Mouse (Mus musculus) liver, embryonic 14.5 days (tissue): ENCODE measurements at regions not wholly inside any gene's neighbourhood (a gene's known extent, or its start where the extent isn't known, plus 50 kb on each side); places are given as distances from the start of the nearest gene placed in this dataset.

Experiments
- ATAC-seq: fragments of 200-750 bp; cut with Nextera tagmentation; 2 replicates; pipeline ENCODE4 v1.8.0; 2017; ENCODE audit warnings: moderate number of reproducible peaks, mild to moderate bottlenecking, moderate library complexity; ENCODE audit not compliant: insufficient read depth
- DNase-seq, 3 experiments: peaks; one replicate each; pipeline ENCODE4 v3.0.0-alpha.2; 2012 to 2013; ENCODE audit warnings: low read depth in 3 of 3, low spot score in 3 of 3
- H3K27ac ChIP-seq: fragments of 300-500 bp; sonication (generic); 2 replicates; pipeline ENCODE4 v1.5.1; 2014; ENCODE audit warnings: moderate library complexity, mild to moderate bottlenecking, control low read depth, inconsistent platforms
- H3K27me3 ChIP-seq: fragments of 300-500 bp; sonication (generic); 2 replicates; pipeline ENCODE4 v1.6.1; 2014; ENCODE audit warnings: mild to moderate bottlenecking, low read length, moderate library complexity; ENCODE audit not compliant: control insufficient read depth, insufficient read depth
- H3K36me3 ChIP-seq: fragments of 300-500 bp; sonication (generic); replicated peaks from 2 replicates; pipeline ENCODE4 v1.6.1; 2014; ENCODE audit warnings: low read depth; ENCODE audit not compliant: control insufficient read depth, insufficient read depth
- H3K4me1 ChIP-seq, 2 experiments: fragments of 200-500 bp in 1 of 2; fragments of 300-500 bp in 1 of 2; sonication (generic) in 1 of 2; replicated peaks; 2 replicates each; pipeline ENCODE4 v1.6.1; 2012 to 2014; ENCODE audit warnings: antibody characterized with exemption in 1 of 2, inconsistent platforms in 1 of 2, low read length in 1 of 2; ENCODE audit not compliant: control insufficient read depth in 2 of 2, insufficient read depth in 2 of 2
- H3K4me2 ChIP-seq: fragments of 300-500 bp; sonication (generic); 2 replicates; pipeline ENCODE4 v1.6.1; 2014; ENCODE audit warnings: low read depth, mild to moderate bottlenecking, control low read depth, moderate library complexity
- H3K4me3 ChIP-seq, 2 experiments: fragments of 200-500 bp in 1 of 2; fragments of 300-500 bp in 1 of 2; sonication (generic) in 1 of 2; 2 replicates each; pipeline ENCODE4 v1.5.1; 2012 to 2014; ENCODE audit warnings: low read depth in 2 of 2, low read length in 2 of 2, mild to moderate bottlenecking in 2 of 2, control low read depth in 1 of 2, inconsistent platforms in 1 of 2, moderate library complexity in 1 of 2; ENCODE audit not compliant: insufficient read depth in 1 of 2
- H3K9ac ChIP-seq: fragments of 300-500 bp; sonication (generic); replicated peaks from 2 replicates; pipeline ENCODE4 v1.6.1; 2014; ENCODE audit warnings: mild to moderate bottlenecking, control low read depth, moderate library complexity
- H3K9me3 ChIP-seq: fragments of 300-500 bp; sonication (generic); 2 replicates; pipeline ENCODE4 v1.6.1; 2016; ENCODE audit warnings: low read length, mixed read lengths; ENCODE audit not compliant: control insufficient read depth
- CTCF ChIP-seq: IDR thresholded peaks from 2 replicates; pipeline ENCODE4 v1.5.1; 2016; ENCODE audit warnings: antibody characterized with exemption, low read depth, control low read depth
- EP300 ChIP-seq: IDR thresholded peaks from 2 replicates; pipeline ENCODE4 v1.6.1; 2016; ENCODE audit warnings: antibody characterized with exemption, low read depth
- WGBS: fragments of 180-500 bp; shearing (Covaris S2); extraction: QIAGEN DNeasy Blood & Tissue Kit; methylation state at CpG from one replicate; pipeline ENCODE4 v1.1.7; 2014; ENCODE audit not compliant: insufficient replicate concordance; 5-methylcytosine and 5-hydroxymethylcytosine counted together

- TF ChIP-seq EP300 (no peak), CTCF (no peak)
- ATAC-seq = no peak
- WGBS = 67% methylated on average over 2 of the region's 2 CpGs
Measured at GRCm38 (mm10) chr8:79499258-79499657, 99.9 kb upstream of the Smad1 start.

GRCm38 (mm10) chr8:79498611-79499010 is 99.3 kb upstream of the Smad1 start:
- Histone ChIP-seq H3K4me1 (no peaks in the 10 kb centered on the region), H3K9me3 (no peaks in the 10 kb centered on the region), H3K4me2 (no peak overlapping the region), H3K27me3 (no peaks in the 10 kb centered on the region), H3K27ac (no peak overlapping the region), H3K4me3 (no peak overlapping the region), H3K36me3 (no peaks in the 10 kb centered on the region), H3K9ac (no peak overlapping the region)
- TF ChIP-seq EP300 (no peak), CTCF (no peak)
- no peak for ATAC-seq
- peak in 1 of 3 experiments; percentile 6 for DNase-seq
- WGBS = 64% methylated on average over 2 of the region's 2 CpGs

More at GRCm38 (mm10) chr8:79499258-79499657, 99.9 kb upstream of the Smad1 start:
- no peak for DNase-seq
- H3K4me3 ChIP-seq = no peak overlapping the region
- no peak overlapping the region for H3K4me2 ChIP-seq
- no peaks in the 10 kb centered on the region for H3K9me3 ChIP-seq
- no peak overlapping the region for H3K27ac ChIP-seq
- H3K36me3 ChIP-seq = no peaks in the 10 kb centered on the region
- no peaks in the 10 kb centered on the region for H3K4me1 ChIP-seq
- H3K9ac ChIP-seq = no peak overlapping the region
- no peaks in the 10 kb centered on the region for H3K27me3 ChIP-seq

- ATAC-seq = no peak
- TF ChIP-seq EP300 = no peak
- Histone ChIP-seq H3K9me3 (no peaks in the 10 kb centered on the region), H3K36me3 (no peaks in the 10 kb centered on the region), H3K4me1 (no peaks in the 10 kb centered on the region), H3K4me2 (no peak overlapping the region), H3K9ac (no peak overlapping the region), H3K4me3 (no peak overlapping the region), H3K27ac (no peak overlapping the region), H3K27me3 (no peaks in the 10 kb centered on the region)
- no peak for DNase-seq
- 49% methylated on average over 10 of the region's 10 CpGs for WGBS
Measured at GRCm38 (mm10) chr8:79491156-79491698, 91.9 kb upstream of the Smad1 start.

GRCm38 (mm10) chr8:79490739-79491138 is 91.4 kb upstream of the Smad1 start:
- ATAC-seq = no peak
- WGBS = 55% methylated on average over 4 of the region's 4 CpGs
- DNase-seq = no peak
- Histone ChIP-seq H3K4me2 (no peak overlapping the region), H3K36me3 (no peaks in the 10 kb centered on the region), H3K27me3 (no peaks in the 10 kb centered on the region), H3K9ac (no peak overlapping the region), H3K4me1 (no peaks in the 10 kb centered on the region), H3K27ac (no peak overlapping the region), H3K4me3 (no peak overlapping the region), H3K9me3 (no peaks in the 10 kb centered on the region)
- no peak for TF ChIP-seq CTCF
- TF ChIP-seq EP300 = no peak

GRCm38 (mm10) chr8:79488861-79489260 is 89.5 kb upstream of the Smad1 start:
- H3K4me3 ChIP-seq = no peak overlapping the region
- no peaks in the 10 kb centered on the region for H3K36me3 ChIP-seq
- no peaks in the 10 kb centered on the region for H3K27me3 ChIP-seq
- no peak overlapping the region for H3K27ac ChIP-seq
- WGBS = 37% methylated on average over 2 of the region's 2 CpGs
- H3K9me3 ChIP-seq = no peaks in the 10 kb centered on the region
- DNase-seq (no peak), ATAC-seq (no peak)
- H3K9ac ChIP-seq = no peak overlapping the region
- TF ChIP-seq EP300 (no peak), CTCF (peak; percentile 45; the same call in 1 of the 2 replicates)
- no peak overlapping the region for H3K4me2 ChIP-seq
- no peaks in the 10 kb centered on the region for H3K4me1 ChIP-seq
